Mouse (Mus musculus) right cerebral cortex, adult 2 months (tissue): ENCODE measurements around the gene Gm17359.
A peak's percentile ranks its signal among the peaks of the same experiment; 100 is the strongest.

ENCODE experiments used
- DNase-seq, 2 experiments: peaks; one replicate each; pipeline ENCODE4 v3.0.0; 2021 to 2022; ENCODE audit warnings: low spot score in 2 of 2

Gene Gm17359

DNA sequence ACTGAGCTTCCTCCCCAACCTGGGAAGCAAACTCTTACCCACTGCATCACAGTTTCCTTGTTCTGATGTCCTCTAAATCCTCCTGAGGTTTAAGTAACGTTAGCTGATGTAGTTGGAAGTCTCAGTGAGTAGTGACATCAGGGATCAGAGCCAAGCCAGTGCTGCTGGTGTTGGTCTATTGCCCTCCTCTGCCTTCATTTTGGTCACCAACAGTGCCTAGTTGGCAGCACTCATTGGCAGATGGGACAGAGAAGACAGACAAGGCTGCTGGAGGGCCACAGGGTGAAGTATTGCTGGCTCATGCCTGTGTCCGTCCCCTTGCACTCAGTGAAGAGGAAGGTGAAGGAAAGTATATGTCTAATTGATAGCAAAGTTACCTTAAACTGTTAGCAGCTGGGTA, 139.5 kb downstream of the Gm17359 start:
- no peak for DNase-seq

DNA sequence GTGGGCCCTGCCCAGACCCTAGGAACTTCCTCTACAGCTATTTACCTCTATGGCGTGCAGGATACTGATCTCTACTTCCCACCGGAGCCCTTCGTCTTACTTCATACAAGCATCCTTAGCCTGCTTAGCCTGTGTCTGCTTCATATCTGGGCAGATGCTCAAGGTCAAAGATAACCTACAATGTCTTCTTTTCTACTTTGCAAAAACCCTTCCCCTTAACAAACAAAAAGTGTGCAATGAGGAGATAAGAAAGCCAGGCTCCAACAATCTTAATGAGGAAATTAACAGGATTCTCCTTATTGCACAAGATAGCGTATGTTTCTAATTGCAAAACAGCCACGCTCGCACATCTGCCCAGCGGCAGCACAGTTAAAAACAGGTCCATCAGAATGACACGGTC, 141.9 kb downstream of the Gm17359 start:
- no peak for DNase-seq

DNA sequence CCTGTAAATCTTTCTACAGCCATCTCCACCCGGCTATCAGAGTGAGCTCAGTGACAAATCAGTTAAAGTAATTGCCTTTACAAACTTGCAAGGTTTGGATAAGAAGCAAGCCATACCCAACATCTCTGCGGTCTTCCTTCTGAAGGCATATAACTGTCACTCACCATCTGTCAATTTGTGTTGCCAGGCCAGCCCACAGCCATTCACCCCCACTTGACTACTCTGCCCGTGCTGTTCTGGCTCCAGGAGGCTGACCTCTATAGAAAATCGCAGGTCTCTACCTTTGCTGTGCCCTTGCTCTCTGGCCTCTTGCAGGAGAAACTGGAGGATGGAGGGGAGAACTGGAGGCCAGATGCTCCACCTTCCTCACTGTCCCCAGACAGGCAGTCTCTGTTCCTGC, 142.4 kb downstream of the Gm17359 start:
- DNase-seq = no peak

DNA sequence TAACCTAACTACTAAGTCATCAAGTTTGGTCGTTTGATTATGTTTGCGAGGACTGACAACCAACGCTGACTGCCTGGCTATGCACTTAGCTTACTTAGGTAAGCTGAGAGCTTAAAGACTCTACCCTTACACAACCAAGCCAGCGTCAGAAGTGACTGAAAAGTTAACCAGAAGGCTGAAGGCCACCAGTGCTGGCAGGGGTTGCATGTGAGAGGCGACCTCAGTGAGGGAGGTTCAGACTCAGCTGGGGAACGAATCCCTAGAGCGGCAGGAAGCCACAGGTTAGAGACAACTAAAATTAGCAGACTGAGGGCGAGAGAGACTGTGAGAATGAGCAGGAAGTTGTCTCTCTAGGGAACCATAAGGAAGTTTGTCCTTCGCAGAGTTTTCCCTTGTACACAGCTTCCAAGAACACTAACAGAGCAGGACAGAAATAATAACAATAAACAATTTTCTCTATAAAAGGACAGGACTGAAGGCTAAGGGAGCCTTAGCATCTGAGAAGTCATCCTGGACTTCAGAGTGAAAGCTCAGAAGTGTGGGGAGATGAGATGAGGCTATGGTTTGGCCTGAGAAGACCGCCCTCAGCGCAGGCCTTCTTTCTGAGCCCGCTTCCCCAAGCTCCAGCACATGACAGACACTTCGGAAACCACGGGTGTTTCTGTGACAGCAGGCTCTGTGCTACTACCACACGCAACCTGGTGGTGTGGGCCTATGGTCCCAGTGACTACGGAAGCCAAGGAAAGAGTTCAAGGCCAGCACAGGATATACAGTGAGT, 148.0 kb downstream of the Gm17359 start:
- DNase-seq = no peak

DNA sequence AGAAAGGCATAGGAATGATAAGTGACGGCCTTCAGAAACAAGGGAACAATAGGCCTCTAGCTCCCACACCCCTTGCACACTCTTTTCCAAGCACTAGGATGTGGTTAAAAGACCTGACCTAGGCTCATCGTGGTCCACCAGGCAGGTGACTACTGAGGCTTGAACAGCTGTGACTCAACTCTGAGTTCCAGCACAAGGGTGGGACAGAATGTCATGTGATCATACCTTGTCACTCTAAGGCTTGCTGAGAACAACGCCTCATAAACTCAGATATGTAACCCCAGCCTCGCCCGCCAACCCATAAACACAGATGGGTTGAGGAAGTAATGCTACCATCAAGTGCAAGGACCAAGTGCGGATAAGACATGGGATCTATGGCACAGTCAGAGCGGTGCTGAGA, 151.6 kb downstream of the Gm17359 start:
- DNase-seq = no peak

DNA sequence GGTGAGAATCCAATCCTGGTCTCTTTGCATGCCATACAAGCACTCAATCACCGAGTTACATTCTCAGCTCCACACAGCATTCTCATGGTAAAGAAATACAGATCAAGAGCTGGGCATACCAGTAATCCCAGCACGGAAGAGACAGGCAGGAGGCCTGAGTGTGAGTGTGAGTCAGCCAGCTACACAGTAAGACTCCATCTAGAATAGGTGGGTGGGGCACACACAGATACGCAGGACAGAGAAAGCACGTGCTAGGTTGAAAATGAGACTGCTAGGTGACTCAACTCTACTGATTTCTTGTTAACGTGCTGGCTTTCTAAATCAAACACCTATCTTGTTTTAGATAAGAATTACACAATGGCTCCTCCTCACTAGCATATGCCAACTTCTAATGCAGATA, 153.6 kb downstream of the Gm17359 start:
- no peak for DNase-seq

DNA sequence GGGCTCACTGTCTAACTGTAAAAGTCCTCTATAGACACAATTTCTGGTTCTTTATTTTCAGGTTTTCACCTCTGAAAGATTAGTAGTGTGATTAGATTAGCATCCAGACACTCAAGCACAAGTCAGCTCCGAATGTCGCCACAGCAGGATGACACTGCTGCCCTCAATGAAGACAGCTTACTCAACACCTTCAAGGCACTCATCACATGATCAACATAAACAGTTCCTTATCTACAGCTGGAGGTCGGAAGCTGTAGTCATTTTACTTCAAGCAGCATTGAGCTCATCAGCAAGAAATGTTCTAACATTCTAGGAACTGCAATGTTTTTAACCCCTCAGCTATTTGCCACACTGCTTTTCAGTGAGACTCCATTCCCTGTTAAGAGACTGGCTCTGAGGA, 155.2 kb downstream of the Gm17359 start:
- DNase-seq = no peak

DNA sequence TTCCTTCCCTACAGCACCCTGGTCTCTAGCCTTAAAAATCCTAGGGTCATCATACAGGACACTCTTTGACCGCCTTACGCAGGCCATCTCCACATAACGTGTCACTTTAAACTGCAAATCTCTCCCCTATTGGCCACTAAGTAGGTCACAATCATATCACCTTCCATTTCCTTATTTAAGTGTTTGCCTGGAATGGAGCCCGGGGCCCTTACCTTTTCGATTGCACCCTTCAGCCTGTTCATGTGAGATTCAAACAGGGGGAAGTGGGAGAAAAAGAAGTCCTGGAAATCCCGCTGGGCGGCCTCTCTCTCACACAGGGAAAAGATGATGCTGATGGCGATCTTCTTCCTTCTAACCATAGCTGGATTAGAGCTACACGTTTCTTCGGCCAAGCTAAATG, 156.6 kb downstream of the Gm17359 start:
- no peak for DNase-seq

DNA sequence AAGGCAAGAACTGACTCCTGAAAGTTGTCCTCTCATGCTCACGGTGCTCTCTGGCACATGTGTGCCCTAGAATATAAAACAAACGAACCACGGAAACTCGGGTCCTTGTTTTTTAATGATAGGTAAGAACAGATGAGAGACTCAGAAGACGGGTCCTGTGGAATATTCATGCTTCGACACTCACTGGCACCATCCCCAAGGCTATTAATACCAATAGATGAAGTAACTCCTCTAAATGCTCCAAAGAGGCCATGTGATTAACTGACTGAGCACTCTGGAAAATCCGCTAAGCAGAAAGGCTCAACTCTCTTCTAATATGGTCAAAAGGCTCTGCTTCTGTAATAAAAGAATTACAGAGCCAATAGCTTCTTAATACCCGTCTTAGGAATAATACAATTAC, 157.6 kb downstream of the Gm17359 start:
- no peak for DNase-seq

DNA sequence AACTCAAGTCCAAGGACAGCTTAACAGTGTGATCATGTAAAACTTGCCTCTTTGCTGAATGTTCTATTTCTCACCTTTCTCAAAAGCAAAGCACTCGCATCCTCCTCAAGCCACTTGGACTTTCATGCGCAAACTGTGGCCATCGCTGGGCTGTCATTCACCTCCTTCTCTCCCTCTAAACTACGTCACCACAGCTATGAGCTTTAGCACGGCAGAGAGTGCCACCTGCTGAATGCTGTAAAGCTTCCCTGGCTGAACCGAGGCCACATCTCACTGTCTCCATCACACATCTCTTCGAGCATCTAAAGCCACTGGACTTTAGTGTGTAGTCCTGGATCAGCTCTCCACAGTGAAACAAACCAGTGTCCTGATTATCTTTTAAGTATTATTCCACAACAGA, 158.7 kb downstream of the Gm17359 start:
- peak; percentile 60 to 71 for DNase-seq

DNA sequence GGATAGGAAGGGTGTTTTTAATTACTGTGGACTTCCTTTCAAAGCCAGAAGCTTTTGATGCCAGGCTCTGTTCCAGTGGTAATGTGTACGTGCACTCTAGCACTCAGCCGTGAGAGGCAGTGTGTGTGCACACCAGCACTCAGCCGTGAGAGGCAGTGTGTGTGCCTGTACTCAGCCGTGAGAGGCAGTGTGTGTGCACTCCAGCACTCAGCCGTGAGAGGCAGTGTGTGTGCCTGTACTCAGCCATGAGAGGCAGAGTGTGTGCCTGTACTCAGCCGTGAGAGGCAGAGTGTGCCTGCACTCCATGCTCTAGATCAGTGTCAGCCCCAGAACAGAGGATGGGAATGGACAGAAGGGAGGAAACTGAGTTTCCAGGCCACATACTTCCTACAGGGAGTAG, 160.2 kb downstream of the Gm17359 start:
- no peak for DNase-seq

DNA sequence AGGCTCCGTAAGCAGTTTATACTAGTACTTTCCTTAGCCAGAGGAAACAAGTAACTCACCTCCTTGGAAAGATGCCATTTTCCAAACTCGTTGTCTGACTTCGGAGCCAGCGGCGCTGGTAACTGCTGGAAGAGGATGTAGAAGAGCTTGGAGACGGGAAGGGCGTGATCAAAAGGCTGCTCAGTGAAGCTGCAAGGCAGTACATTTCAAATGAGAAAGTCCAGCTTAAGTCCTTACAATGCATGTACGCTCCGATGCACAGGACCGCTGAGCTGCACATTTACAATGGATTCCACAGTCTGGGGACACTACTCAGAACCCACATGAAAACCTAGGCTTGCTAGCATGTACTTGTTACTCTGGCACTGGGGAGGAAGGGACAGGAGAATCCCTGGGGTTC, 163.8 kb downstream of the Gm17359 start:
- no peak for DNase-seq

DNA sequence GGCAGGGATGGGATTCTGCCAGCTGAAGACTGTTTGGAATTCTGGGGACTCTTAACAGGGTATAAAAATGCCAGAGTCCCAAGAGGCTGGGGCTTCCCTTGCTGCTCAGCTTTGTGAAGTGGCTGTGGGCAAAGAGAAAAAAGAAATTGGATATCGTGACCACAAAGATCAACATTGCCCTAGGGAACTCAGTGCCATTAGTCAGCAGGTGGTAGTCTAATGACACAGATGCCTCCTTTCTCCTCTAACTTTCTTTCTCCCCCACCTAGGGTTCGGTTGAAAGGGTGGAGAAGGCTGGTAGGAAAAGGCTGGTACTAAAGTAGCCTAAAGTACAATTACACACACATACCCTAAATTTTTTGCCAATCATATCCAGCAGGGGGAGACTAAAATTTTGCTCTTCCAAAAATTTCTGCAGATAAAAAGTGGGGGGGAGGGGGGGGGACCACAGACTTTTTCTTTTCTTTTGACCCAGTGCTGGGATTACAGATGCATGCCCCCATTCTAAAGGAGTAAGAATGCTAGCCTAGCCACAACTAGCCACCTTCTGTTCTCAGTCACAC, 164.8 kb downstream of the Gm17359 start:
- no peak for DNase-seq
